Mouse (Mus musculus) stomach, embryonic 15.5 days (tissue): ENCODE results near the gene Slx4. TPM values are rescaled to one million over a fixed set of nuclear protein-coding genes. Genes with fewer than 3 reads are reported as not detected.
"Not testable (repeated sequence)": the region's sequence is repeated elsewhere in the genome, so short reads cannot be mapped to it uniquely, and the experiment has no call there.

Experiments used
- ATAC-seq: fragments of 200-750 bp; cut with Nextera tagmentation; 2 replicates; pipeline ENCODE4 v1.8.0; 2017; ENCODE audit warnings: low read depth, moderate number of reproducible peaks, moderate TSS enrichment; ENCODE audit not compliant: insufficient read depth, low FRiP score
- H3K27ac ChIP-seq: fragments of 300-500 bp; sonication (generic); 2 replicates; pipeline ENCODE4 v1.5.1; 2015; ENCODE audit warnings: mild to moderate bottlenecking, inconsistent platforms
- H3K27me3 ChIP-seq: fragments of 300-500 bp; sonication (generic); replicated peaks from 2 replicates; pipeline ENCODE4 v1.6.1; 2015; ENCODE audit warnings: inconsistent platforms
- H3K36me3 ChIP-seq: fragments of 300-500 bp; sonication (generic); 2 replicates; pipeline ENCODE4 v1.6.1; 2015; ENCODE audit warnings: inconsistent platforms
- H3K4me1 ChIP-seq: fragments of 300-500 bp; sonication (generic); 2 replicates; pipeline ENCODE4 v1.6.1; 2015; ENCODE audit warnings: inconsistent platforms
- H3K4me2 ChIP-seq: fragments of 300-500 bp; sonication (generic); 2 replicates; pipeline ENCODE4 v1.6.1; 2015; ENCODE audit warnings: mild to moderate bottlenecking, inconsistent platforms
- H3K4me3 ChIP-seq: fragments of 300-500 bp; sonication (generic); replicated peaks from 2 replicates; pipeline ENCODE4 v1.5.1; 2015; ENCODE audit warnings: inconsistent platforms
- H3K9ac ChIP-seq: fragments of 300-500 bp; sonication (generic); 2 replicates; pipeline ENCODE4 v1.6.1; 2015; ENCODE audit warnings: inconsistent platforms
- H3K9me3 ChIP-seq: fragments of 300-500 bp; sonication (generic); 2 replicates; pipeline ENCODE4 v1.6.1; 2016; ENCODE audit warnings: inconsistent platforms
- WGBS: fragments of 180-500 bp; shearing (Covaris S2); methylation state at CpG from one replicate; pipeline ENCODE4 v1.1.7; 2015; 5-methylcytosine and 5-hydroxymethylcytosine counted together
- polyA plus RNA-seq: library from polyadenylated mRNA; unstranded; fragments of >200 nt; fragmentation: Nextera tagmentation; extraction: Ambion mirVana; gene quantifications from 2 replicates; pipeline ENCODE4 v1.2.1, GENCODE M21; 2015

The Slx4 gene
- polyA plus RNA-seq, 1 experiment from 2014 or later, result 10.8 TPM

DNA sequence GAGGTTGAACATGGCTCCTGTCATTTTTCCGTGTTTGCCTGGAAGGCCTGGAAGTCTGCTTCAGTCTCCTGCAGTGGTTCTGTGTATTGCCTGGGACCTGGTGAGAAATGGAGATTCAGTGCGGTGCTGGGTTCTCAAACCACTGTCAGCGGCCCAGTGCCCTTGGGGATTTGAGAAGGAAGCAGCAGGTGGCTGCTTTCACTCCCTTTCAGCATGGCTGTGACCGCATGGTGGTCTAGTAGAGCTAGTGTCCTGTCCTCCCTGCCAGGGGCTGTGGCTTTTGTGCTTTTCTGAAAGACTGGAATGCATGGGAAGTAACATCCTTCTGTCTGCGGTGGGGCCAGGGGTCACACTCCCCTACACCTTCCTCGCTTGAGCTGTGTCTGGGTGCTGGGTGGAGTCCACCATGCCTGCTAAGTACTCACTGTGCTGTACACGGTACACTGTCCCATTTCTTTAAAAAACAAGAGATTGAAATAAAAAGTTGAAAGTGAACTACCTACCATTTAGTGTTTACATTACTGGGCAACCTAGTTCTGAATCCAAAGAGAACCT, 20.3 kb downstream of the Slx4 start:
- no peak overlapping the region for H3K27ac ChIP-seq
- no peak overlapping the region for H3K9ac ChIP-seq
- H3K9me3 ChIP-seq, result no peaks in the 10 kb centered on the region
- WGBS, result 79% methylated on average over 7 of the region's 7 CpGs
- H3K4me1 ChIP-seq, result no peaks in the 10 kb centered on the region
- H3K36me3 ChIP-seq, result peaks cover 71% of the 10 kb centered on the region
- ATAC-seq, result no peak
- H3K4me3 ChIP-seq, result no peak overlapping the region
- H3K27me3 ChIP-seq, result no peaks in the 10 kb centered on the region
- H3K4me2 ChIP-seq, result no peak overlapping the region

- H3K36me3 ChIP-seq, result peaks cover 65% of the 10 kb centered on the region
- no peak overlapping the region for H3K27ac ChIP-seq
- no peak overlapping the region for H3K4me2 ChIP-seq
- H3K4me1 ChIP-seq, result no peaks in the 10 kb centered on the region
- WGBS, result 86% methylated on average over 4 of the region's 4 CpGs
- H3K9me3 ChIP-seq, result no peaks in the 10 kb centered on the region
- H3K4me3 ChIP-seq, result no peak overlapping the region
- no peak overlapping the region for H3K9ac ChIP-seq
- H3K27me3 ChIP-seq, result no peaks in the 10 kb centered on the region
- no peak for ATAC-seq
These were observed 21.4 kb downstream of the Slx4 start for GRCm38 (mm10) chr16:3982173-3982572.

DNA sequence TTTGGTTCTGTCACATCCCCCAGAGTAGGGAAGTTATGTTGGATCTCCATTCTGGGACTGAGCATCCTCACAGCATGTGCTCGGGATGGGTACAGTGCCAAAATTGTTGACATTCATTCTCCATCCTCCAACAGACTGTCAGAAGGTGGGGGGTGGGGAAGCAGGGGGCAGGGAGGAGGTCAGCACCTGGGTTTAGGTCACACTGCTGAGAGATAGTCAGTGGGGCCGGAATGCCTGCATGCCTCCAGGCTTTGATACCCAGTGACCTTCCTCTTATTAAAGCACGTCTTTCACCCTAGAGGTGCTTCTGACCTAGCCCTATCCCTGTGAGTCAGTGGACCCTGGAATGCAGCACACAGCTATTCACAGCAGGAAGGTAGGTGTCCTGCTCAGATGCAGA, 26.9 kb downstream of the Slx4 start:
- Histone ChIP-seq H3K4me1 (no peaks in the 10 kb centered on the region), H3K4me2 (no peak overlapping the region), H3K9ac (no peak overlapping the region), H3K27ac (no peak overlapping the region), H3K27me3 (no peaks in the 10 kb centered on the region), H3K36me3 (peaks cover 29% of the 10 kb centered on the region), H3K4me3 (no peak overlapping the region), H3K9me3 (no peaks in the 10 kb centered on the region)
- WGBS, result 34% methylated on average over 3 of the region's 3 CpGs
- no peak for ATAC-seq

- no peak for ATAC-seq
- H3K27me3 ChIP-seq, result no peaks in the 10 kb centered on the region
- no peaks in the 10 kb centered on the region for H3K4me1 ChIP-seq
- no peak within 1 kb of the TSS for H3K4me3 ChIP-seq
- H3K27ac ChIP-seq, result no peak within 1 kb of the TSS
- H3K4me2 ChIP-seq, result no peak within 1 kb of the TSS
- no peak within 1 kb of the TSS for H3K9ac ChIP-seq
- 57% methylated on average over 4 of the region's 4 CpGs for WGBS
- H3K9me3 ChIP-seq, result no peaks in the 10 kb centered on the region
- peaks cover 24% of the 10 kb centered on the region for H3K36me3 ChIP-seq
These were observed 27.3 kb downstream of the Slx4 start, which contains the start of gene Nlrc3 for GRCm38 (mm10) chr16:3976251-3976671. Gene Nlrc3 (minus strand): TSS chr16:3976632.

- peak; percentile 84 for ATAC-seq
- no peak overlapping the region for H3K4me3 ChIP-seq
- no peaks in the 10 kb centered on the region for H3K9me3 ChIP-seq
- H3K4me1 ChIP-seq, result no peaks in the 10 kb centered on the region
- no peak overlapping the region for H3K27ac ChIP-seq
- WGBS, result 62% methylated on average over 7 of the region's 7 CpGs
- no peaks in the 10 kb centered on the region for H3K27me3 ChIP-seq
- peaks cover 20% of the 10 kb centered on the region for H3K36me3 ChIP-seq
- H3K9ac ChIP-seq, result no peak overlapping the region
- H3K4me2 ChIP-seq, result no peak overlapping the region
These were observed 27.9 kb downstream of the Slx4 start for GRCm38 (mm10) chr16:3975658-3976057.

DNA sequence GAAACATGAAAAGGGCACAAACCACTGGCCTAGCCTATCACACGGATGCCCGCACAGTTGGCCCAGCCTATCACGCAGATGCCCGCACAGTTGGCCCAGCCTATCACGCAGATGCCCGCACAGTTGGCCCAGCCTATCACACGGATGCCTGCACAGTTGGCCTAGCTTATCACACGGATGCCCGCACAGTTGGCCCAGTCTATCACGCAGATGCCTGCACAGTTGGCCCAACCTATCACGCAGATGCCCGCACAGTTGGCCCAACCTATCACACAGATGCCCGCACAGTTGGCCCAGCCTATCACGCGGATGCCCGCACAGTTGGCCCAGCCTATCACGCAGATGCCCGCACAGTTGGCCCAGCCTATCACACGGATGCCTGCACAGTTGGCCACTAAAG, 29.1 kb downstream of the Slx4 start:
- not testable (repeated sequence) for H3K9me3 ChIP-seq, H3K36me3 ChIP-seq, H3K27ac ChIP-seq, ATAC-seq, H3K9ac ChIP-seq, H3K27me3 ChIP-seq, H3K4me1 ChIP-seq, H3K4me2 ChIP-seq, H3K4me3 ChIP-seq
- WGBS, result 93% methylated on average over 19 of the region's 19 CpGs

GRCm38 (mm10) chr16:3965534-3965933, 38.0 kb downstream of the Slx4 start:
- Histone ChIP-seq H3K4me1 (no peaks in the 10 kb centered on the region), H3K9ac (no peak overlapping the region), H3K27ac (no peak overlapping the region), H3K9me3 (no peaks in the 10 kb centered on the region), H3K36me3 (no peaks in the 10 kb centered on the region), H3K4me3 (no peak overlapping the region), H3K27me3 (no peaks in the 10 kb centered on the region), H3K4me2 (no peak overlapping the region)
- ATAC-seq, result no peak
- WGBS, result 72% methylated on average over 3 of the region's 3 CpGs

GRCm38 (mm10) chr16:3964990-3965389, 38.6 kb downstream of the Slx4 start:
- 67% methylated on average over 10 of the region's 10 CpGs for WGBS
- Histone ChIP-seq H3K9me3 (no peaks in the 10 kb centered on the region), H3K4me2 (no peak overlapping the region)

DNA sequence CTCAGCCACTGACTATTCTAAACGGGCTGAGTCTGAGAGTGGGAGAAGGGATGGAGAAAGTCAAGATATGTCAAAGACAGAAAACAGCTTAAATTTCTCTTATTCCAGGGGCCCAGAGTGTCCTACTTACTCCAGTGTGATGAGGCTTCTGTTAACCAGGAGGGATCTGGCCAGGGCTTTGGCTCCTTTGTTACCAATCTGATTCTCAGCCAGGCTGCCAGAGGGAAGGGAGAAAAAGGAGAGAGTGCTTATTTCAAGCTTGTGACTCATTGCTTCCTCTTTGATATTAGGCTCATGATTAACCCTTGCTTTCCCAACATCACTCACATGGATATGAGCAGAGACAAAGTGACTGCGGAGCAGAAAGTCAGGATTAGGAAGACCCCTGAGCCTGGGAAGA, 44.3 kb downstream of the Slx4 start:
- Histone ChIP-seq H3K9ac (no peak overlapping the region), H3K27me3 (no peaks in the 10 kb centered on the region), H3K27ac (no peak overlapping the region), H3K36me3 (no peaks in the 10 kb centered on the region), H3K9me3 (no peaks in the 10 kb centered on the region), H3K4me3 (no peak overlapping the region), H3K4me1 (no peaks in the 10 kb centered on the region), H3K4me2 (no peak overlapping the region)
- no peak for ATAC-seq
- WGBS, result 47% methylated on average over 2 of the region's 2 CpGs

More at GRCm38 (mm10) chr16:3964990-3965389, 38.6 kb downstream of the Slx4 start:
- Histone ChIP-seq H3K9ac (no peak overlapping the region), H3K4me3 (no peak overlapping the region), H3K36me3 (no peaks in the 10 kb centered on the region), H3K27me3 (no peaks in the 10 kb centered on the region), H3K4me1 (no peaks in the 10 kb centered on the region), H3K27ac (no peak overlapping the region)
- ATAC-seq, result peak; percentile 69

- Histone ChIP-seq H3K36me3 (no peaks in the 10 kb centered on the region), H3K9me3 (no peaks in the 10 kb centered on the region), H3K4me3 (no peak overlapping the region), H3K4me2 (no peak overlapping the region), H3K27ac (no peak overlapping the region), H3K4me1 (no peaks in the 10 kb centered on the region), H3K9ac (no peak overlapping the region), H3K27me3 (no peaks in the 10 kb centered on the region)
- WGBS, result 79% methylated on average over 6 of the region's 6 CpGs
- no peak for ATAC-seq
These were observed 47.2 kb downstream of the Slx4 start for GRCm38 (mm10) chr16:3956369-3956768.

DNA sequence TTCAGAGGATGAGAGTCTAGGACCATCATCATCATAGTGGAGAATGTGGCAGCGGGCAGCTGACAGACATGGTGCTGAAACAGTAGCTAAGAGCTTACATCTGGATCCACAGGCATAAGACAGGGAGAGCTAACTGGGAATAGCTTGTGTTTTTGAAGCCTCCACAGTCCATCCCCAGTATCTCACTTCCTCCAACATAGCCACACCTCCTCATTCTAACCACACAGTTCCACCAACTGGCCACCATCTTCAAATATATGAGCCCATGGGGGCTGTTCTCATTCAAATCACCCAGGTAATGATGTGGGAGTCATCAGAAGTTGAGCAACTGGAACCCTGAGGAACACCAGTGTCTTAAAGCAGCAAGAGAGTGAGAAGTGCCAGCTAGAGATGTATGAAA, 52.4 kb downstream of the Slx4 start:
- Histone ChIP-seq H3K9ac (no peak overlapping the region), H3K27ac (no peak overlapping the region), H3K27me3 (no peaks in the 10 kb centered on the region), H3K36me3 (no peaks in the 10 kb centered on the region), H3K9me3 (no peaks in the 10 kb centered on the region), H3K4me1 (no peaks in the 10 kb centered on the region), H3K4me2 (no peak overlapping the region), H3K4me3 (no peak overlapping the region)
- ATAC-seq, result no peak
- WGBS, result 90% methylated on average over 1 of the region's 1 CpGs

GRCm38 (mm10) chr16:3934701-3935100, 68.9 kb downstream of the Slx4 start:
- H3K4me1 ChIP-seq, result no peaks in the 10 kb centered on the region
- no peaks in the 10 kb centered on the region for H3K27me3 ChIP-seq
- H3K4me2 ChIP-seq, result no peak overlapping the region
- H3K36me3 ChIP-seq, result peaks cover 19% of the 10 kb centered on the region
- ATAC-seq, result no peak
- WGBS, result 90% methylated on average over 4 of the region's 4 CpGs
- H3K4me3 ChIP-seq, result no peak overlapping the region
- no peak overlapping the region for H3K27ac ChIP-seq
- no peak overlapping the region for H3K9ac ChIP-seq
- no peaks in the 10 kb centered on the region for H3K9me3 ChIP-seq

- 94% methylated on average over 1 of the region's 1 CpGs for WGBS
- H3K4me2 ChIP-seq, result no peak overlapping the region
These were observed 69.5 kb downstream of the Slx4 start for GRCm38 (mm10) chr16:3934091-3934490.

More at GRCm38 (mm10) chr16:3934091-3934490, 69.5 kb downstream of the Slx4 start:
- H3K27ac ChIP-seq, result no peak overlapping the region
- no peak for ATAC-seq
- no peaks in the 10 kb centered on the region for H3K4me1 ChIP-seq
- H3K36me3 ChIP-seq, result peaks cover 19% of the 10 kb centered on the region
- no peak overlapping the region for H3K9ac ChIP-seq
- H3K27me3 ChIP-seq, result no peaks in the 10 kb centered on the region
- no peaks in the 10 kb centered on the region for H3K9me3 ChIP-seq
- H3K4me3 ChIP-seq, result no peak overlapping the region
